Mouse (Mus musculus) MEL (cell line): ENCODE measurements around the gene Elmod3. TPM values are rescaled to one million over a fixed set of nuclear protein-coding genes. Genes with fewer than 3 reads are reported as not detected.

Source experiments
- DNase-seq: peaks from one replicate; pipeline ENCODE4 v3.0.0; 2011; ENCODE audit warnings: low read depth, low spot score
- H3K27ac ChIP-seq: 2 replicates; pipeline ENCODE4 v1.5.1; 2012; ENCODE audit warnings: low read depth, mild to moderate bottlenecking, control low read depth, low read length, moderate library complexity; ENCODE audit not compliant: control insufficient read depth
- H3K27me3 ChIP-seq, 2 experiments: fragments of 150-350 bp in 1 of 2; sonication (generic) in 1 of 2; 2 replicates each; pipeline ENCODE4 v1.6.1; 2012; ENCODE audit warnings: low read length in 2 of 2, mild to moderate bottlenecking in 2 of 2, improper control_type of control experiment in 1 of 2, moderate library complexity in 1 of 2; ENCODE audit not compliant: insufficient read depth in 2 of 2, control insufficient read depth in 1 of 2
- H3K36me3 ChIP-seq, 2 experiments: 2 replicates each; pipeline ENCODE4 v1.6.1; 2012 to 2014; ENCODE audit warnings: low read length in 2 of 2, improper control_type of control experiment in 1 of 2, inconsistent platforms in 1 of 2, mild to moderate bottlenecking in 1 of 2; ENCODE audit not compliant: insufficient read depth in 2 of 2, control insufficient read depth in 1 of 2
- H3K4me1 ChIP-seq, 2 experiments: fragments of 150-350 bp in 1 of 2; sonication (generic) in 1 of 2; 2 replicates each; pipeline ENCODE4 v1.6.1; 2012; ENCODE audit warnings: low read length in 2 of 2, improper control_type of control experiment in 1 of 2, mild to moderate bottlenecking in 1 of 2; ENCODE audit not compliant: insufficient read depth in 2 of 2, control insufficient read depth in 1 of 2
- H3K4me3 ChIP-seq, 2 experiments: fragments of 150-350 bp in 1 of 2; sonication (generic) in 1 of 2; 2 replicates each; pipeline ENCODE4 v1.5.1; 2012; ENCODE audit warnings: low read depth in 2 of 2, low read length in 2 of 2, mild to moderate bottlenecking in 2 of 2, moderate library complexity in 2 of 2, control low read depth in 1 of 2, improper control_type of control experiment in 1 of 2; ENCODE audit not compliant: control insufficient read depth in 1 of 2, insufficient read depth in 1 of 2
- H3K79me2 ChIP-seq: 2 replicates; pipeline ENCODE4 v1.6.1; 2012; ENCODE audit warnings: mild to moderate bottlenecking, low read length, moderate library complexity; ENCODE audit not compliant: control insufficient read depth, poor library complexity, insufficient read depth
- H3K9ac ChIP-seq: 2 replicates; pipeline ENCODE4 v1.6.1; 2012; ENCODE audit warnings: low read depth, mild to moderate bottlenecking, control low read depth, low read length, moderate library complexity; ENCODE audit not compliant: control insufficient read depth, poor library complexity, severe bottlenecking
- H3K9me3 ChIP-seq: fragments of 150-350 bp; sonication (generic); replicated peaks from 2 replicates; pipeline ENCODE4 v1.6.1; 2012; ENCODE audit warnings: mild to moderate bottlenecking, low read length, improper control_type of control experiment, moderate library complexity; ENCODE audit not compliant: insufficient read depth
- BHLHE40 ChIP-seq: IDR thresholded peaks from 2 replicates; pipeline ENCODE4 v1.6.1; 2012; ENCODE audit warnings: low read depth, mild to moderate bottlenecking, inconsistent platforms, low read length, improper control_type of control experiment, borderline replicate concordance
- CHD1 ChIP-seq: IDR thresholded peaks from 2 replicates; pipeline ENCODE4 v1.6.1; 2012; ENCODE audit warnings: low read depth, mild to moderate bottlenecking, inconsistent platforms, low read length, improper control_type of control experiment
- E2F4 ChIP-seq: IDR thresholded peaks from 2 replicates; pipeline ENCODE4 v1.6.1; 2011; ENCODE audit warnings: low read depth, low read length, improper control_type of control experiment, borderline replicate concordance
- ELF1 ChIP-seq: IDR thresholded peaks from 2 replicates; pipeline ENCODE4 v1.6.1; 2014; ENCODE audit warnings: low read depth, mild to moderate bottlenecking, inconsistent platforms, low read length, improper control_type of control experiment, moderate library complexity
- EP300 ChIP-seq, 2 experiments: IDR thresholded peaks; 2 replicates each; pipeline ENCODE4 v1.6.1; 2011; ENCODE audit warnings: improper control_type of control experiment in 2 of 2, low read length in 2 of 2, low read depth in 1 of 2, mild to moderate bottlenecking in 1 of 2
- GATA1 ChIP-seq: IDR thresholded peaks from 2 replicates; pipeline ENCODE4 v1.6.1; 2011; ENCODE audit warnings: low read depth, low read length, improper control_type of control experiment
- HCFC1 ChIP-seq: IDR thresholded peaks from 2 replicates; pipeline ENCODE4 v1.6.1; 2012; ENCODE audit warnings: low read depth, mild to moderate bottlenecking, inconsistent platforms, low read length, improper control_type of control experiment, moderate library complexity
- JUND ChIP-seq: IDR thresholded peaks from 2 replicates; pipeline ENCODE4 v1.6.1; 2011; ENCODE audit warnings: low read depth, mild to moderate bottlenecking, improper control_type of control experiment, low read length
- KAT2A ChIP-seq: conservative IDR thresholded peaks from 2 replicates; pipeline ENCODE4 v1.6.1; 2012; ENCODE audit warnings: low read depth, low read length, improper control_type of control experiment, inconsistent platforms
- MAX ChIP-seq: IDR thresholded peaks from 2 replicates; pipeline ENCODE4 v1.6.1; 2011; ENCODE audit warnings: low read length, improper control_type of control experiment
- MAZ ChIP-seq: IDR thresholded peaks from 2 replicates; pipeline ENCODE4 v1.6.1; 2012; ENCODE audit warnings: low read depth, mild to moderate bottlenecking, inconsistent platforms, low read length, improper control_type of control experiment
- MEF2A ChIP-seq: IDR thresholded peaks from 2 replicates; pipeline ENCODE4 v1.6.1; 2014; ENCODE audit warnings: low read depth, mild to moderate bottlenecking, inconsistent platforms, low read length, improper control_type of control experiment; ENCODE audit not compliant: poor library complexity, insufficient replicate concordance, severe bottlenecking; ENCODE audit errors: extremely low read depth
- MYB ChIP-seq: IDR thresholded peaks from 2 replicates; pipeline ENCODE4 v1.6.1; 2011; ENCODE audit warnings: mild to moderate bottlenecking, low read depth, low read length, improper control_type of control experiment
- NRF1 ChIP-seq: IDR thresholded peaks from 2 replicates; pipeline ENCODE4 v1.6.1; 2014; ENCODE audit warnings: low read depth, mild to moderate bottlenecking, inconsistent platforms, low read length, improper control_type of control experiment, moderate library complexity; ENCODE audit not compliant: poor library complexity, insufficient read depth, severe bottlenecking
- POLR2AphosphoS2 ChIP-seq: IDR thresholded peaks from 2 replicates; pipeline ENCODE4 v1.6.1; 2011; ENCODE audit warnings: low read length, improper control_type of control experiment
- POLR2AphosphoS5 ChIP-seq: IDR thresholded peaks from 2 replicates; pipeline ENCODE4 v1.6.1; 2012; ENCODE audit warnings: low read depth, borderline replicate concordance, mild to moderate bottlenecking, inconsistent platforms, low read length, moderate library complexity, mixed read lengths
- RCOR1 ChIP-seq: IDR thresholded peaks from 2 replicates; pipeline ENCODE4 v1.6.1; 2012; ENCODE audit warnings: low read depth, mild to moderate bottlenecking, inconsistent platforms, low read length, improper control_type of control experiment
- SIN3A ChIP-seq: IDR thresholded peaks from 2 replicates; pipeline ENCODE4 v1.6.1; 2012; ENCODE audit warnings: low read length, improper control_type of control experiment, inconsistent platforms
- SMC3 ChIP-seq: IDR thresholded peaks from 2 replicates; pipeline ENCODE4 v1.6.1; 2011; ENCODE audit warnings: low read depth, low read length, improper control_type of control experiment
- TBP ChIP-seq: IDR thresholded peaks from 2 replicates; pipeline ENCODE4 v1.8.0; 2011; ENCODE audit warnings: low read depth, low read length, improper control_type of control experiment
- TCF12 ChIP-seq: IDR thresholded peaks from 2 replicates; pipeline ENCODE4 v1.6.1; 2014; ENCODE audit warnings: low read depth, mild to moderate bottlenecking, inconsistent platforms, low read length, improper control_type of control experiment, moderate library complexity
- USF1 ChIP-seq: IDR thresholded peaks from 2 replicates; pipeline ENCODE4 v1.6.1; 2014; ENCODE audit warnings: low read depth, mild to moderate bottlenecking, inconsistent platforms, low read length, improper control_type of control experiment, moderate library complexity
- USF2 ChIP-seq, 2 experiments: IDR thresholded peaks; 2 replicates each; pipeline ENCODE4 v1.6.1; 2011 to 2012; ENCODE audit warnings: improper control_type of control experiment in 2 of 2, low read length in 2 of 2, borderline replicate concordance in 1 of 2, inconsistent platforms in 1 of 2, low read depth in 1 of 2, mild to moderate bottlenecking in 1 of 2; ENCODE audit not compliant: insufficient read depth in 1 of 2
- ZC3H11A ChIP-seq: IDR thresholded peaks from 2 replicates; pipeline ENCODE4 v1.6.1; 2012; ENCODE audit warnings: low read depth, mild to moderate bottlenecking, inconsistent platforms, low read length, improper control_type of control experiment
- ZKSCAN1 ChIP-seq: IDR thresholded peaks from 2 replicates; pipeline ENCODE4 v1.6.1; 2012; ENCODE audit warnings: low read depth, mild to moderate bottlenecking, inconsistent platforms, low read length, improper control_type of control experiment, moderate library complexity
- ZMIZ1 ChIP-seq: IDR thresholded peaks from 2 replicates; pipeline ENCODE4 v1.6.1; 2012; ENCODE audit warnings: low read depth, mild to moderate bottlenecking, inconsistent platforms, low read length, improper control_type of control experiment, moderate library complexity
- polyA plus RNA-seq, 2 experiments: library from polyadenylated mRNA; stranded (reverse) in 1 of 2; unstranded in 1 of 2; fragments of >175 nt in 1 of 2; fragments of >200 nt in 1 of 2; gene quantifications; 2 replicates each; pipeline versions ENCODE4 v1.2.1 to v1.2.4; 2012; ENCODE audit warnings: low replicate concordance in 2 of 2, low read depth in 1 of 2; ENCODE audit not compliant: insufficient read length in 2 of 2, insufficient read depth in 1 of 2, missing spikeins in 1 of 2
- total RNA-seq: library from RNA; depleted of rRNA; stranded (reverse); fragments of 300-350 nt; gene quantifications from 2 replicates; pipeline ENCODE4 v1.2.3, GENCODE M21; 2012

Gene Elmod3
- total and polyA plus RNA-seq, 3 experiments: 4.2 to 14.1 TPM; not detected in 1

DNA sequence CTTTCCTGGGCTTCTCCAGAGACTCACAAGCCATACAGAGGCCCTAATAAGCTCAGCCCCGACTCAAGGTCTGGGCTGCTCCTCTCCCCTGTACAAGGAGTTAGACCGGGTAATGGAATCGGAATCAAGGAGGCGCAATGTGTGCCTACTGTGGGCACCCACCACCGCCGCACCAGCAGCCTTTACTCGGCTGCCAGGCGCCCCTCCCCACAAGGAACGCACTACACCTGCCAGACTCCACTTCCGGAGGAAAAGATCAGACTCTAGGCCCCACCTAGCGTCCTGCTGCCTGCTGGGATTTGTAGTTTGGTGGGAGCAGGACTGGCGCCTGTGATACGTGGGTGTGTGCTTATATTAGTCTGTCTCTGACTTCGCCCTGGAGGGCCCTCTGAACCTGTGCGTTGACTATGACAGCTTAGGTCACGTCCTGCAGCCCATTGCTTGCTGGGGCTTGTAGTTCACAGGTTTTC, 59.6 kb downstream of the Elmod3 start (continued):
- no peak for TF ChIP-seq MYB
- TF ChIP-seq POLR2AphosphoS2: peak; percentile 76
- TF ChIP-seq MAZ: peak; percentile 86
- no peak for TF ChIP-seq ZMIZ1
- no peak for TF ChIP-seq USF2 (IDR thresholded peaks at IDR 0.05; ENCODE audit: borderline replicate concordance in 1 of 2, insufficient read depth in 1 of 2, low read depth in 1 of 2, low read length in 2 of 2)

DNA sequence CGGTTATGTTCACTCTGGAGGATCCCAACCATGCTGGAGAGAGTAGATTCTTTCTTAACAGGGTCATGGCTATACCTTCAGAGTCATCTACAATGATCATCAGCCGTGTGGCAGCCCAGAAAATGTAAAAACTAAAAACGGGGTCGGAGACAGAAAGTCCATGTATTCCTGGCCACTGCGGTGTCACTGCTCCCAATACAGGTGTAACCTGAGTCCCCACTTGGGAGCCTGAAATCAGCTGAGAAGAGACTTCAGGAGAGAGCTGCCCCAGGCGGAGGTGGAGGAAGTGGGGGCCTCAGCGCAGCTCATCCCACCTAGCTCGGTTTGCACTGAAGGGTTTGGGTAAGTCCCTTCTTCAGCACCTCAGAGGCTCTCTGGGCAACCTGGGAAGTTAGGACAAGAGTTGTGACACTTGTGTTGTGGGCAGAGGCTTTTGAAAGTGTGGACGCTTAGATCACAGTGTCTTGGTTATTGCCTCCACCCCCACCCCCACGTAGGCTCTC, 60.2 kb downstream of the Elmod3 start:
- H3K9ac ChIP-seq: peak overlapping the region; percentile 74
- TF ChIP-seq ZC3H11A (no peak), USF2 (IDR thresholded peaks at IDR 0.05; ENCODE audit: borderline replicate concordance in 1 of 2, insufficient read depth in 1 of 2, low read depth in 1 of 2, low read length in 2 of 2) (no peak), KAT2A (no peak), NRF1 (no peak), ELF1 (no peak)
- no peaks in the 10 kb centered on the region; the same call in 1 of the 2 replicates for H3K79me2 ChIP-seq
- no peaks in the 10 kb centered on the region for H3K27me3 ChIP-seq
- H3K4me1 ChIP-seq: peaks cover 0 to 17% of the 10 kb centered on the region in 2 experiments; a peak in 2 of 4 replicates
- no peaks in the 10 kb centered on the region for H3K9me3 ChIP-seq
- DNase-seq: peak; percentile 43
- peaks cover 0 to 13% of the 10 kb centered on the region in 2 experiments; a peak in 2 of 4 replicates for H3K36me3 ChIP-seq
- H3K4me3 ChIP-seq: peak overlapping the region; percentile 65 to 75
- H3K27ac ChIP-seq: no peak overlapping the region

DNA sequence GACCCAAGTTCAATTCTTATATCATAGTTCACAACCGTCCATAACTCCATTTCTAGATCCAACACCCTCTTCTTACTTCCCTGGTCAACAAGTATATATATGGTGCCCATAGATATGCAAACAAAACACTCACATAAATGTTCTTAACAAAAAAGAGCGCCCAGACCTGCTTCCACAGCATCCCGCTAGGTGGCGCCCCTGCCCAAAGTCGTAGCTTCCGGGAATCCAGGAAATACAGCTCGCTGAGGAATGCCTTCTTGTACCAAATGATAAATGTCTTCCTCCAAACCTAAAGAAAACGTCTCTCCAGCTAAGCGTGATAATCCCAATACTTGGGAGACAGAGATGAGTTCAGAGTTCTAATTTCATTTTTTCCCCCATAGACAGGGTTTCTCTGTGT, 63.0 kb downstream of the Elmod3 start:
- Histone ChIP-seq H3K79me2 (no peaks in the 10 kb centered on the region; the same call in 1 of the 2 replicates), H3K4me3 (peak overlapping the region; percentile 34 to 59), H3K9ac (peak overlapping the region; percentile 67), H3K9me3 (no peaks in the 10 kb centered on the region), H3K4me1 (peaks cover 0 to 17% of the 10 kb centered on the region in 2 experiments; a peak in 2 of 4 replicates), H3K27ac (peak overlapping the region; percentile 55), H3K36me3 (peaks cover 0 to 13% of the 10 kb centered on the region in 2 experiments; a peak in 2 of 4 replicates), H3K27me3 (no peaks in the 10 kb centered on the region)
- peak; percentile 94 for DNase-seq
- TF ChIP-seq SIN3A: peak; percentile 87
- TF ChIP-seq MEF2A: no peak
- no peak for TF ChIP-seq TBP
- no peak; the same call in 1 of the 2 replicates for TF ChIP-seq ZKSCAN1
- TF ChIP-seq MAX: peak; percentile 42
- peak; percentile 59; the same call in 1 of the 2 replicates for TF ChIP-seq RCOR1
- peak; percentile 99 for TF ChIP-seq SMC3
- TF ChIP-seq BHLHE40: no peak
- 0 out of 2 replicates have a peak, but pooled peaks have one; percentile 55 for TF ChIP-seq E2F4
- TF ChIP-seq GATA1: no peak
- TF ChIP-seq JUND: 0 out of 2 replicates have a peak, but pooled peaks have one; percentile 45
- TF ChIP-seq KAT2A: 0 out of 2 replicates have a peak, but pooled peaks have one; percentile 19
- no peak for TF ChIP-seq CHD1
- TF ChIP-seq HCFC1: peak; percentile 81
- no peak for TF ChIP-seq USF1
- TF ChIP-seq MYB: no peak
- peak; percentile 37 to 47 for TF ChIP-seq EP300 (IDR thresholded peaks at IDR 0.05; ENCODE audit: low read depth in 1 of 2, low read length in 2 of 2)
- TF ChIP-seq POLR2AphosphoS2: no peak
- peak; percentile 53 for TF ChIP-seq TCF12
- TF ChIP-seq USF2 (IDR thresholded peaks at IDR 0.05; ENCODE audit: borderline replicate concordance in 1 of 2, insufficient read depth in 1 of 2, low read depth in 1 of 2, low read length in 2 of 2): no peak
- no peak for TF ChIP-seq POLR2AphosphoS5
